Mouse (Mus musculus) thymus, postnatal 0 days (tissue): Measurements from ENCODE around the gene Actr3. TPM values are rescaled to one million over a fixed set of nuclear protein-coding genes. Genes with fewer than 3 reads are reported as not detected.
A peak's percentile ranks its signal among the peaks of the same experiment; 100 is the strongest.
"Not testable (repeated sequence)": the region's sequence is repeated elsewhere in the genome, so short reads cannot be mapped to it uniquely, and the experiment has no call there.

Experiments used
- DNase-seq: peaks from one replicate; pipeline ENCODE4 v3.0.0-alpha.2; 2015; ENCODE audit warnings: low spot score
- polyA plus RNA-seq: library from polyadenylated mRNA; unstranded; fragments of >200 nt; fragmentation: Nextera tagmentation; extraction: Ambion mirVana; gene quantifications from 2 replicates; pipeline ENCODE4 v1.2.1, GENCODE M21; 2015

The Actr3 gene
- polyA plus RNA-seq, 1 experiment from 2014 or later = 483 TPM

DNA sequence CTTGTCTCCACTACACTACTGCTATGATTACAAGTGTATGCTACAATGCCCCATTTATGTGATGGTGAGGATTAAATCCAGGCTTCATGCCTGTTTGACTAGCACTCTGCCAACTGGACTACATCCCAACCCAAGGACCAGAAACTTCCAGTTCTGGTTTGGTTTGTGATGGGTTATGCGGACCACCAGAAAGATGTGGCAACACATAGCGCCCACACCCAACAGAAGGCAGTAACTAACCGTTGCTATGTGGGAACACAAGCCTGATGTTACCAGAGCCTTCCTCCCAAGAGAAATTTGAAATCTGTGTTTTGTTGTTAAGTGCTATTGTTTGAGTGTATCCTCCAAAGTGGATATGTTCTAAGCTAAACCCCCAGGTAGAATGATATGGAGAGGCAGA is 4.0 kb upstream of the Actr3 start:
- no peak for DNase-seq

DNA sequence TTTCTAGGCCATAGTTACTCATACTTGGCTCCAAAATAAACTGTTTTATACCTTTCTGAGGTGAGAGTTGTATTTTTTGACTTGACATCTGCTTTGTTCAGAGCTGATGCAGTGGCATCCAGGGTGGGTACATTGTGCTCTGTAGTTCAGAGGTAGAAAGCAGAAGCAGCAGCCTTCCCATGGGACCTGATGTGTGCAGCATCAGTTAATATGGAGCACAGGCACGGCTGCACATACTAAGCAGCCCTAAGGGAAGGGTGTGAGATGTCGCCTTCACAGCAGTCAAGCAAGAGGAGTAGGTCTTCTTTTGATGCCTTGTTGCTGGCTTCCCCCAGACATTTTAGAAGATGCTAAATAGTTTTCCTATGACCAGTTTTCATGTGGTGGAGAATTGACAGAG is 3.3 kb upstream of the Actr3 start:
- no peak for DNase-seq

DNA sequence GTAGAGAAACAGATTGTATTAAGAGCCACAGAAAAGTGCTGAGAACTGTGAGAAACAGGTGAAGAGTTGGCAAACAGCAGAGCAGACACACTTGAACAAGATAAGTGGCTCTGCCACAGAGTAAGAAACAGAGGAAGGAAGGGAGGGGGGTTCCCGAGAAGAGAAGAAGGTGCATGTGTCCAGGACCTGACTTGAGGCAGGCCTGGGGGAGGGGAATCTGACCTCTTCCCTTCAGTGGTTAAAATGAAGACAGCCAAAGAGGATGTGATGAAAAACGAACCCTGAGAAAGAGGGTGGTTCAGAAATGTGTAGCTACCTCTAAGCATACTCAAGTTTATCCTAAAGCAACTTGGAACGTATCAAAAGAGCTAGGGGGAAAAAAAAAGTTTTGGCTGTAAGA is 2.4 kb upstream of the Actr3 start:
- DNase-seq = no peak

DNA sequence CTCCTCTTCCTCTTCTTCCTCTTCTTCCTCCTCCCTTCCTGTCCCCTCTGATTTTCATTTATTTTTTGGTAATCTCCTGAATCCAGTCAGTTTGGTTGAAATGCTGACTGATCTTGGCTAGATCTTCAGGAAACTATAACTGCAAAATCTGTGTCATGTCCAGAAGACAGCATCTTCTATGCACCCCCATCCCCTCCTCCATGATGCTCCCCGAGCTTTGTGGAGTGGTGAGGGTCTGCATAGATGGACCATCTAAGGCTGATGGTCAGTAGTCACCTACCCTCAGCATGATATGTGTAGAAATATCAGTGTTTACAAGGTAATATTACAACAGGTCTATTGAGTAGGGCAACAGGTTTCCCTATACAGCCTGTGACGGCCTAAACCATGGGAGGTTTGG is 1.6 kb upstream of the Actr3 start:
- no peak for DNase-seq

DNA sequence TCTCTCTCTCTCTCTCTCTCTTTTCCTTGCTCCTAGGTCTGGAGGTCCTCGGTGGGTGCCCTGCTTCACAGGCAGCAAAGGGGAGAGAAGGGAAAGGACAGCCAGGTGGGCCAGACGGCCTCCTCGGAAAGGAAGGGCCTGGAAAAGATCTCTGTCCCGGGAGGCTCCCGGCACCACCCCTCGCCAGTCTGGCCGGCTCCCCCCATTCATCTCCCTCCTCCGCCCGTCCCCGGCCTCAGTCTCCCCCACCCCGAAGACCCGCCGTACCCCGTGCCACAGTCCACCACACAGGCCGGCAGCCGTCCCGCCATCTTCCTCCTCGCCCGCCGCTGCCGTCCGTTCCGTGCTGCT is 534 bp downstream of the Actr3 start:
- no peak for DNase-seq

DNA sequence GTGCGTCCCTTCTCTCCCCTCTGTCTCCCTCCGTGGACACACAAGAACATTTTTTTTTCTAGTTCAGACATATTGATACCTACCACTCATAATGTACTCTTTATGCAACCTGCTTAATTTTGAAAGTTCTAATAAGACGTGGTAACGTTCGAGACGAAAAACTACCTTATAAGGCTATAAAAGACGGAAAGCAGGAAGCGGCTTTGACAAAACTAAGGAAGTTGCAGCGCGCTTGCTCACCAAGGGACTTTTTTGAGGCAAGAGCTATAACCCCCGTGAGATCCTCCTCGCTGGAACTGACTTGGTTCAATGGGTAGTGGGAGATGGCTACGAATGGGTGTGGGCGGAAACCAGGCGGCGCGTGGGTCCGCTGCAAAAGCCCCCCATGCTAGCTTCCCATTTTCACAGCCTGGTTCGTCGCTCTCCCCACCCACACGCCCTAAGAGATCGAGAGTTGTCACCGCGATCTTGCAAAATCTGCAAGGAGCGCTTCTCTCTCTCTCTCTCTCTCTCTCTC is 984 bp downstream of the Actr3 start:
- DNase-seq = peak; percentile 76

DNA sequence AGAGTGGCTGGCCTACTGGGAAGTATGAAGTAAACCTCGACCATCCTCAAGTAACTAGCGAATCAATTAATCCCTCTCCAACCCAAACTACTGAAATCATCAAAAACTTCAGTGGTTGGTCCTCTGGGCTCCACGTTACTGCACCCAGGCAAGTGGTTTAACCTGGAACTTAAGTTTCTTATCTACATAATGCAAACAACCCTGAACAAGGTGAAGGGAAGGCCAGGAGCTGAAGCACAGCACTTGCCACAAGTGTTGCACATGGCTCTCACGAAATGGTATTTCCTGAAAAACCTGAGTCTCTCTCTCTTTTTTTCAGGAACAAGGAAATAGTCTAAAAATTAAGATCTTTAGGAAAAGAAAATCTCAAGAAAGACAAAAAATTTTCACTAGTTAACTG is 4.2 kb downstream of the Actr3 start:
- no peak for DNase-seq

DNA sequence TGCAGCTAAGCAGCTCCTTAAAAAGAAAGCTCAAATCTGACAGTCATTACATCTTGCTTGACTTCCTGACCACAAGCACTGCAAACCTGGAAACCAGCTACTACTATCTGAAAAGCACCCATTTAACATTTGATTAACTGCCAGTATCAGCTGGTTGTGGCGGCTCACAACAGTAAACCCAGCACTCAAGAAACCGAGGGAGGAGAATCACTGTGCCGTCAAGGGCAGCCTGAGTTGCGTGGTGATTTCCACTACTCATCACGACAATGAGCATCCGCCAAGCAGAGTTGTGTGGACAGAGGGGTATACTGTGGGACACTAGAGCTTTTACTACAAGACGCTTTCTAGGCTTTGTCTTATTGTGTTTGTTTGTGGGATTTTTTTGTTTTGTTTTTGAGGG is 4.8 kb downstream of the Actr3 start:
- no peak for DNase-seq

DNA sequence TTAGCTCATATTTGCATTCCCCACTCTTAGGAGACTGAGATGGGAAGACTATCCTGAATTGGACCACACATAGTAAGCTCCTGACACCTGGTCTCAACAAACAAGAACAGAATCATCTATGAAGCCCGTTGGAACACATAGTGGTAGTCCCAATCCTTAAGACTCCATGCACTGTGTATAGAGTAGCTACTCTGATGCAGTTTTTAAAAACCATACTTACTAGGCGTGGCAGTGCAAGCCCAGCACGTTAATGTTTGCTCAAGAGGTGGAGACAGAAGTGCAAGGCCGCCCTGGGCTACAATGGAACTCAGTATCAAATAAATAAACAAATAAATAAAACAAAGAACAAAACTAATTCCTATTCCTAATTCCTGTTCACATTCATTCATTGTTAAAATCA is 5.5 kb downstream of the Actr3 start:
- DNase-seq = no peak

DNA sequence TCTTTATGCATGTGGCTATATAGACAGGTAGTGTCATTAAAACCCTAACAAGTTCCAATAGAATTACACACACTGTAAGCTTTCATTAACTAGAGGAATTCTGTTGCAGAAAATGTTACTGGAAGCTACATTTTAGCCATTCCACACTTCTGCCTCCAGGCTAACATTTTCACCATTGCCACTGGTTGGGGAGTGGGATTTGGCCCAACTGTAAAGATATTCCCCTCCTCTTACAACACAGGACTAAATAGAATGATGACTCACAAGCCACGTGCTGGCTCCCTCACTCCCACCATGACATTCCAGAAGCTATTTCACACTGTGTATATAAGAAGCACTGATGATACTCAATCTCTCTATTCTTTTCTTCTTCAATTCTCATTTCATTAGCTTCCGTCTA is 7.2 kb downstream of the Actr3 start:
- DNase-seq = no peak

DNA sequence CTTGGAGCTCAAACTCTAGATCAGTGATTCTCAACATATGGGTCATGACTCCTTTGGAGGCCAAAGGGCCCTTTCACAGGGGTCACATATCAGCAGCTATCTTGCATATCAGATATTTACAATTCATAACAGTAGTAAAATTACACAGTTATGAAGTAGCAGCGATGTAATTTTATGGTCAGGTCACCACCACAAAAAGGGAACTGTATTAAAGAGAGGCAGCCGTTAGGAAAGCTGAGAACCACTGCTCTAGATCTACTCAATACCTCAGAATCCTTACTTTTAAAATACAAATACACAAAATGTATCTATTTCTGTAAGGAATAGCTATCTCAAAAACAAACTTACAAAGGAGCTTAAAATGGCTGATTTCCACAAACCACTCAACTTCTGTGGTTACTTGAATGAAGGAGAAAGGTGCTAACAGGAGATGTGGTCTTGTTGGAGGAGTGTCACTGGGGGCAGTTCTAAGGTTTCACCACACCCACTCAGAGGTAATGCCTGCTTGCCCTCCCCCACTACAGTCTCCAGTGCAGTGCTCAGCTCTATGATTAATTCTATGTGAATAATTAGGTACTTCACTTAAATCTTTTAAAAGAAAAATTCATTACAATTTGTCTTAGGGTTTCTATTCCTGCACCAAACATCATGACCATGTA is 9.0 kb downstream of the Actr3 start:
- DNase-seq = no peak

DNA sequence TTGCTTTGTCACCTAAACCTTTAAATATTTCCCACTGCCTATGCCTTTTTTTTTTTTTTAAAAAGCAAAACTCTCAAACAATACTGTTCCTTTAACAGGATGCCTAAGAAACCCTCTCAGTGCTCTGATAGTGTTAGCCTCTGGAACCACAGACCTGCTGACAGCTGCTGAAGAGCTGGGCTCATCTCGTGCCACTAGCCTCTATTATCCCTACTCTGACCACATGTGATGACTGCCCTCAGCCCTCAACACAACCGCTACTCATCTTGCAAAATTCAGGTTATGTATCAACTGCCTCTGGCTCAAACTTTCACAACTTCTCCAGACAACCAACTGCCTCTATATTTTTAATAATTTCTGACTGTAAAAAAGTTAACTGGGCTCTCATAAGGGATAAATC is 15.6 kb downstream of the Actr3 start:
- no peak for DNase-seq

DNA sequence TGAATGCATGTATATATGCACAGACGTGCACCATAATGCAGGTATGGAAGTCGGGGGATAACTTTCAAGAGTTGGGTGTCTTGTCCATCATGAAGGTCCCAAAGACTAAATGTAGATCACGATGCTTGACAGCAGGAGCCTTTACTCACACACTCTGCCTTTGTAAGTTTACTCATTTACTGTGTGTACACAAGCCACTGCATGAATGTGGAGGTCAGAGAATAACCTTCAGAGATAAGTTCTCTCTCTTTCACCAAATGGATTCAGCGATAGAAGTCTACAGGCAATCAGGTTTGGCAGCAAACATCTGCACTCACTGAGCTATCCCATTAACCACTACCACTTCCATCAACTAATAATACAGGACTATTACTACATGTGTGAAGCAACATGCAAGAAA is 16.8 kb downstream of the Actr3 start:
- no peak for DNase-seq

DNA sequence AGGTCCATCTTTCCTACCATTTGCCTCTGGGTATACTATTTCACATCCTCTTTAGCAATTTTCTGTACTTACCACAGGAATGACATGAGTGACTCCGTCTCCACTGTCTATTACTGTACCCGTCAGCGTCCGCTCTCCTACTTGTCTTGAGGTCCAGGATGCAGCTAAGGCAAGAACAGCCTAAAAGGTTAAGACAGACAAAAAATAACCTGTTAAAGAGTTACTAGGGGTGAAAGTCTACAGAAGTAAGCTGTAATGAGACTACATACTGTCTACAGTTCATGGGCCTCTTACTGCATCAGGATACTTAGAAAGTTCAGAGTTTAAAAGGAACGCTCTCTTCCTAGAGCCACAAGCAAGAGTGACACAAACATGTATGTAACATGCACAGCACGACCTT is 28.3 kb downstream of the Actr3 start:
- no peak for DNase-seq

DNA sequence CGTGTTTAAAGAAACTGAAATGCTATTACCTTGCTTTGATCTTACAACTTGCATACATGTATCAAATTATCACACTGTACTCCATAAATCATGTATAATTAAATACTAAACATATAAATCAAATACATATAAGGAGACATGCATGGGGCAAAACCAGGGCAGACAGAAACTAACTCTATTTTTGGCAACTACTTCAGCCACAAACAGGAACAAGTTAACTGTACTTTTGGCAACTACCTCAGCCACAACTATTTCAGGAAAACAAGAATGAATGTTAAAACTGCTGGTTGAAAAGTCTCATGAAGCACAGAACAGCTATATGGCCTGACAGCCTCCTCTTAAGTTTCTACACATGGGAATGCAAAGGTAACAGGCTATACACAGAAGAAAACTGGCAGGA is 40.1 kb downstream of the Actr3 start:
- DNase-seq = no peak

DNA sequence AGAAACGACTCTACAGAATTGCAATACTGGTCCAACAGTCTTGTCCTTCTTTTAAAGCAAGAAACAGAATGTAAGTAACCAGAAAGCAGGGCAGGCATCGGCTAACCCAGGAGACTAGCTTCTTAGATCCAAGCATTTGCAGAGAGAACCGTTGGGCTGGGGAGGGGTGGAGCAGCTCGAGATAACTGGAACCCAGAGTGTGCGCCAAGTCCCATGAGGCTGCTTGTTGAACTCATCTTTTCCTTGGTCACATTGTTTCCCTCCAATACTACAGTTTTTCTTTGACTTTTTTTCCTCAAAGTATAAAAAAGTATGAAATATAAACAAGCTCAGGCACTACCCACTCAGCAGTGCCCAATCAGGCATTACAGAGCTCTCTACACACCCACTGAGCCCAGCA is 42.2 kb downstream of the Actr3 start:
- DNase-seq = not testable (repeated sequence)

DNA sequence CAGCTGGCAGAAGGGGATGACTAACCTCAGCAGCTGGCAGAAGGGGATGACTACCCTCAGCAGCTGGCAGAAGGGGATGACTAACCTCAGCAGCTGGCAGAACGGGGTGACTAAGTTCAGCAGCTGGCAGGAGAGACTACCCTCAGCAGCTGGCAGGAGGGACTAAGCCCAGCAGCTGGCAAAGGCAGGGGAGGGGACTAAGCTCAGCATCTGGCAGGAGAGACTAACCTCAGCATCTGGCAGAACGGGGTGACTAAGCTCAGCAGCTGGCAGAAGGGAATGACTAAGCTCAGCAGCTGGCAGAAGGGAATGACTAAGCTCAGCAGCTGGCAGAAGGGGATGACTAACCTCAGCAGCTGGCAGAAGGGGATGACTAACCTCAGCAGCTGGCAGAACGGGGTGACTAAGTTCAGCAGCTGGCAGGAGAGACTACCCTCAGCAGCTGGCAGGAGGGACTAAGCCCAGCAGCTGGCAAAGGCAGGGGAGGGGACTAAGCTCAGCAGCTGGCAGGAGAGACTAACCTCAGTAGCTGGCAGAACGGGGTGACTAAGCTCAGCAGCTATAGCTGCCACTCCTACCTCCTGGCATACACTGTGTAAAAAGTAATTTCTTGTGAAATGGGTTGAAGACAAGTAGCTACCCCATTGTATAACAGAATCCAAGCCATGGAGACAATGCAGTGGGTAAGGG is 45.3 kb downstream of the Actr3 start:
- DNase-seq = not testable (repeated sequence)

DNA sequence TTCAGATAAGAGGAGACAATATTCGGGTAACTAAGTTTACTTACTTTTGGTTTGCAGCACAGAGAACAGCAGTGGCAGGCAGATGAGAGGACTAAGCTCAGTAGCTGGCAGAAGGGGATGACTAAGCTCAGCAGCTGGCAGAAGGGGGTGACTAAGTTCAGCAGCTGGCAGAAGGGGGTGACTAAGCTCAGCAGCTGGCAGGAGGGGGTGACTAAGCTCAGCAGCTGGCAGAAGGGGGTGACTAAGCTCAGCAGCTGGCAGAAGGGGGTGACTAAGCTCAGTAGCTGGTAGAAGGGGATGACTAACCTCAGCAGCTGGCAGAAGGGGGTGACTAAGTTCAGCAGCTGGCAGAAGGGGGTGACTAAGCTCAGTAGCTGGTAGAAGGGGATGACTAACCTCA is 45.9 kb downstream of the Actr3 start:
- DNase-seq = not testable (repeated sequence)

DNA sequence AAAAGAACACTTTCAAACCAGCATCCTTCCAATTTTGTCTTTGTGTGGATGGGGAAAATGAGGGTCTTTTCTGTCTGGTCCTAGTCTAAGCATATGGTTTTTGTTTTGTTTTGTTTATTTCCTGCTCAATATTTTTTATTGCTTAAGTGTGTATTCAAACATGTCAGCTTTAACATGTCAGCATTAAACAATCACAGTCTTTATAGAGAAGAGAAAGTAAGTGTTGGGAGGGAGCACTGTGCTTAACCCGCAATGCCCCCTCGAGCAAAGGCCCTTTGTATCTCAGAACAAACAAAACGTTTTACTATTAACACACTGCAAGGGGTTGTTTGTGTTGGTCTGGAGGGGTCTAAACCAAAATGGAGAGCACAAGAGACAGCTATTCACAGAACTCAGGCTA is 47.2 kb downstream of the Actr3 start:
- DNase-seq = no peak

DNA sequence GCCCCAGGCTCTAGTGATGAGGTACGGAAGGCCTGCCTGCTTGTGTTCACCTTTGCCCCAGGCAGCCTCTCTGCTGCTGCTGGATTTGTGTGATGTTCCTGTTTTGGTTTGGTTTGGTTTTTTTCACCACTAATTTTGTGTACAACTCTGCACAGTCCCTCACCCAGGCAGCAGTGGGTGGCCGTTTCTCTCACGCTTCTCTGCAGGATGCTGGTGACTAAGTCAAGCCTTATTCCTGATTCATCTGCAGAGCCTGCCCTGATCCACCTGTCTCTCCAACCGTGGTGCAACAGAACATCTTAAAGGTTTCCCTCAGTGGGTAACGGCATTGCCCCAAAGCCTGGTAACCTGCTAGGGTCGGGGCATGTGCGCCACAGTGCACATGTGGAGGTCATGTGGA is 49.3 kb downstream of the Actr3 start:
- DNase-seq = no peak

DNA sequence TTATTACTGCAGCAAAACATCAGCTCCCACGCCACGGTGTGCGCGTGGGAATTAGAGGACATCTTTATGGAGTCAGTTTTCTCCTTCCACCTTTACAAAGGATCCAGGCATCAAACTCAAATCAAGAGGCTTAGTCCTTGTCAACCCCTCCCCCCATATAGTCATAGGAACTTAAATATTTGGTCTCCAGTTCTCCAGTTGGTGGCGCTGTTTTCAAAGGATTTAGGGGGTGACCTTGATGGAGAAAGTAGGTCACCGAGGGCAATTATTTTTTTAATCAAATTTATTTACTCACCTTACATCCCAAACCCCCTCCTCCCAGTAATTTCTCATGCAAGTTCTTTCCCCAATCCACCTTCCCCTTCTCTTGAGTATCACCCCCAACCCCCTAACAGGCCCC is 52.9 kb downstream of the Actr3 start:
- peak; percentile 44 for DNase-seq

DNA sequence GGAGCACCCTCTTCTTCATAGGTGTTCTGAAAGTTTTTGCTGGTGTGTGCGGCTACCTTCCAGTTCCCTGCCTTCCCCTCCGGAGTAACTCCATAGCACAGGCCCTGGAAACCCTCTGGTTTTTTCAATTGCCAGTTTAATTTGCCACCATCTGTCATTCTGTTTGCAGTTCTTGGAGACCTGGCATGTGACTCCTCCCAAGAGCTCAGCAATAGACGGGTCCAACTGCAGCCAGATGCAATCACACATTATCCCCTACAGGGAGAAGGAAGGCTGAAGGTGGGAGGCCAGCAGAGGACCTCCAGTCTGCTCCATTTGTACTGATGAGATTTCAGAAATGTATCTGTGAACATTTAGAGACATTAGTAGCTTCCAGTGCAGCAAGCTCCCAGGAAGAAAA is 56.6 kb downstream of the Actr3 start:
- DNase-seq = no peak

DNA sequence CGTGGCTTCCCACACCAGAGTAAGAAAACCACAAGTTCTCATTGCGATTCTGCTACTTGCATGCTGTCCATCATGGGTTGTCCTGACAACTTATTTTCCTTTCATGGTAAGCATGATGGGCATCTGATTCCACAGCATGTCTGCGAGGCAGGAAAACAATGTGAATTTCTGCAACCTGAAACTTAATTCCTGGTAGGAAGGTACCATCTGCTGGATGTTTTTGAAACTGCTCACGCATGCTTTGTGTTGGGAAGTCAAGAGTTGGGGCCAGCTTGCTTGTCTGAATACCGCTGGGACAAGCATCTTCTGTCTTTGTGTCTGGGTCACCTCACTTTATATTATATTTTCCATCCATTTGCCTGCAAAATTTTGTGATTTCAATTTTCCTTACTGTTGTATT is 62.7 kb downstream of the Actr3 start:
- no peak for DNase-seq
